Mouse (Mus musculus) left cerebral cortex, postnatal 25 days (tissue): ENCODE results near the gene Cmtr1. TPM values are rescaled to one million over a fixed set of nuclear protein-coding genes. Genes with fewer than 3 reads are reported as not detected.
"Not testable (repeated sequence)": the region's sequence is repeated elsewhere in the genome, so short reads cannot be mapped to it uniquely, and the experiment has no call there.

Experiments
- DNase-seq, 2 experiments: peaks; one replicate each; pipeline ENCODE4 v3.0.0; 2022; ENCODE audit warnings: low spot score in 2 of 2, mixed read lengths in 1 of 2
- intact Hi-C: fragments of 180-260 bp; cut with DNase I; formaldehyde crosslinking; loops from one replicate; pipeline ENCODE4 v1.15.1; 2025
- total RNA-seq, 2 experiments: library from RNA; stranded (reverse); gene quantifications; 2 replicates each; pipeline ENCODE4 v1.2.3; 2021

Cmtr1 gene
- total RNA-seq: 100 to 1,000 TPM in 1 of 2 experiments, 10 to 100 TPM in 1; 96.9 to 118 TPM

DNA sequence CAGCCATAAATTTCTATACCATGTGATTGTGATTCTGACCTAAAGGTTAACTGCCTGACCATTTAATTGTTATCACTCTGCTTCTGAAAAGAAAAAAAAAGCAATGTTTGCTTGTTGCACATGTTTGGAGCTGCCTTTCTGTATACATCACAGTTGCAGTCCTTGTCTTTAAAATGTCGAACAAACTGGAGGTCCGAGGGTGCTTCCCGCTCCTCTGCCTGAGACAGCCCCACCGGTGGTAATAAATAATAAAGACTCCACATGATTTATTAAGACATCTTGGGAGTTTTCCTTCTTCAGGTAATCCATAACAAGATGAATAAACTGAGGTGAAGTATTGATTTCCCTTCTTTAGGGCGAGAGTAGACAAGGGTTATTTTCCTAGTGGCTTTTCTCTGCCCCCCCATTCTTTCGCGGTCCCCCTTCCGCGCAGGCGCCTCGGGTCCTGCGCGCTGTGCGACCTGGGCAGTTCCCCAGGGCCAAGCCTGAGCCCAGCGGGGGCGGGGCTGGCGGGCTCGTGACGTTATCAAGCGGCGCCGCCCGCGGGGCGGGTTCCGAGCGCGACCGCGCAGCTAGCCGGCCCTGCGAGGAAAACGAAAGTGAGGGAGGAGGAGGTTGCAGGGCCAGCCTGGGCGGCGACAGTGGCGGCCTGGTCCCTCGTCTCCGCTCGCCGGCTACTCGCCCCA is at the start of gene Cmtr1:
TSS of gene Cmtr1 (plus strand) at position 520 of the 686 bp plus-strand sequence.
- intact Hi-C loops: no loop called here
- peak; percentile 95 to 96 for DNase-seq

DNA sequence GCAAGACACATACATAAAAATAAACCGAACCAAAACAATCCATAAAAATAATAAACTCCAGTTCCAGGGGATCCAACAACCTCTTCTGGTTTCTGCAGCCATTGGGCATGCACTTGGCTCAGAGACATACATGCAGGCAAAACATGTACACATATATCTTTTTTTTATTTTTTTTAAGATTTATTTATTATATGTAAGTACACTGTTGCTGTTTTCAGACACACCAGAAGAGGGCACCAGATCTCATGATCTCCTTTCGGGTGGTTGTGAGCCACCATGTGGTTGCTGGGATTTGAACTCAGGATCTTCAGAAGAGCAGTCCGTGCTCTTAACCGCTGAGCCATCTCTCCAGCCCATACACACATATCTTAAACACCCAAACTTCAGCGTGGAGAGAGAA is 46.9 kb upstream of the Cmtr1 start:
- intact Hi-C loops, DNase-seq: not testable (repeated sequence)

DNA sequence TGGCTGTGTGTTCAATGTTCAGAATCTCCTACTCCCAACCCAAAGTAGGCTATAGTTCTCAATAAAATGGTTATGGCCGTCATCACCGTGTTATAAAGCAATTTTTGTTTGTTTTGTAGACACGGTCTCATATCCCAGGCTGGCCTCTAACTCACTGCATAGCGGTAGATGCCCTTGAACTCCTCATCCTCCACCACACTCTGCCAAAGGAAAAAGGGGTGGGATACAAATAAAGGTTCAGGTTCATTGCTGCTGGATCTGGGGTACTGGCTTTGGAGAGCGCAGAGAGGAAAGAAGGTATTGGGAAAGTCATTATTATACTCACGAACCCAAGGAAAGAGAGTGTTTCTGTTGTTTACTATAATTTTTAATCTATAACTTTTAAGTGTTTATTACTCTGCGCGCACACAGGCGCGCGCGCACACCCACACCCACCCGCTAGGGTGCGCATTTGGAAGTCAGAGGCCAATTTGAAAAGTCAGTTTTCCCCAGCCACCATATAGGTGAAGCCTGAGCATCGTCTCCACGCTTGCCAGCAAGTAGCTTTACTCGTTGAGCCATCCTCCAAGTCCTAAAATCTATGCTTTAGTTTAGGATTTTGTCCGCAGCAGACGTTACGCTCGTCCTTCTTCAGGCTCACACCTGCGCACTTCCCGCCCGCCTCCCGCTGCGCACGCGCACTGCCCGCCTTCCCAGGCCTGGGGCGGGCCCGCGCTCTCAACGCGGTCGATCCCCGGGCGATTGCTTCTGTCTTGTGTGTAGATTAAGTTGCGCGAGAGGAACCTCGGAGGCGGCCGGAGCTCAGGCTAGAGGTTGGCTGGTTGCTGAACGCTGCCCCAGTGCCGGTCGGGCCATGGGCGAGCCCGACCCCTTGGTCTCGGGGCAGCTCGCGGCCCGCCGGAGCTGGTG is 46.0 kb upstream of the Cmtr1 start, which contains the start of the genes Rnf8 and Gm28043:
TSS of gene Rnf8 (plus strand) at position 676 of the 909 bp plus-strand sequence.
TSS of gene Gm28043 (plus strand) at position 762 of the 909 bp plus-strand sequence.
- intact Hi-C loops: no loop called here
- peak; percentile 95 to 96 for DNase-seq

DNA sequence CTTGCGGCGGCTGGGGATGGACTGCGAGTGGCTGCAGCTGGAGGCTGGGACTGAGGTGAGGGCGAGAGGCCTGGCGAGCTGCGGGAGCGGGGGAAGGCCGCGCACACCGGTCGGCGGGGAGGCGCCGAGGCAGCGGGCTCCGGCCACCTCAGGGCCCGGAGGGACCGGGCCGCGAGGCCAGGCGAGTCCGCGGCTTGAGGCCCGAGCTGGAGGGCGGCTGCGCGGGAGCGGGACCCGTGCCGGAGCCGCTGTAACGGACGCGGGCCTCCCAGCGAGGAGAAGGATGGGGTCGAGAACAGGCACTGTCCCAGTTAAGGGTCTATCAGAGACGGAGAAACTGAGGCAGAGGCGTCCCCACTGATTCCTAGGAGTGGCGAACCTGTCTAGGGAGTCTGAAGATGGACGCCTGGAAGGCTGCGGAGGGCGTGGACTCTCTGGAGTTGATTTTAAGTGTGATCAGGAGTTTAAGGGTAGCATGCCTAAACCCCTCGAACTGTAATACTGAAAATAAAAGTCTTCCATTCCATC is 45.3 kb upstream of the Cmtr1 start:
- intact Hi-C loops: no loop called here
- DNase-seq: no peak

DNA sequence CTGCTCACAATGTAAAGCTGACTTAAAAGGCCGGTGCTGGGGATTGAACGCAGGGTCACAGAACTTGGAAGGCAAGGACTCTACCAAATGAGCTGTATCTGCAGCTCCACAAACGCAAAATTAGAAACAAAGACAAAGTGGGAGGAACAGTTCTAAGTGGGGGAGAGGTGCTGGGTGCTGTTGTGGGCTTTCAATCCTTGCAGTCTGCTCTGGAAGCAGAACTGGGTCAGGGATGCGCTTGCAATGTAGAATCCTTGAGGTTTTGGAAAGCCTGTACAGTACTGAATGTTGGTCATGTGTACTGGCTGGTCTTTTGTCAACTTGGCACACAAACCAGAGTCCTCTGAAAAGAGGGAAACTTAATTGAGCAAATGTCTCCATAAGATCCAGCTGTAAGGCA is 44.8 kb upstream of the Cmtr1 start:
- DNase-seq: peak in 1 of 2 experiments; percentile 69
- intact Hi-C loops: no loop called here

DNA sequence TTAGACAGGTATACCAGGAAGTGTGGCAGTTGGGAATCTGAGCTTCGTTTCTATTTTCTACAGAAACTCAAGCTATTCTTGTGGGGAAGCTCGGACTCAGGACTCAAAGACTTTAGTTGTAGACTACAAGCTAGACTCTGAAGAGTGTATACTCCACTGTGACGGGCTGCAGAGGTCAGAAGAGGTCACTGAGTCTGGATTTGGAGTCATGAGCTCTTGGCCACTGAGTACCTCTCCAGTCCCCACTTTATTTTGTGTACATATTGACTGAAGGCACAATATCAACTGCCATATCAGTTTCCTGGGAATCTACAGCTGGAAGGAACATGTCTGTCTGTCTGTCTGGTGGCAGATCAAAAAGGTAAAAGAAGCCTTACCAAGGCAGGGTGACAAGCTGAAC is 41.2 kb upstream of the Cmtr1 start:
- intact Hi-C loops: no loop called here

DNA sequence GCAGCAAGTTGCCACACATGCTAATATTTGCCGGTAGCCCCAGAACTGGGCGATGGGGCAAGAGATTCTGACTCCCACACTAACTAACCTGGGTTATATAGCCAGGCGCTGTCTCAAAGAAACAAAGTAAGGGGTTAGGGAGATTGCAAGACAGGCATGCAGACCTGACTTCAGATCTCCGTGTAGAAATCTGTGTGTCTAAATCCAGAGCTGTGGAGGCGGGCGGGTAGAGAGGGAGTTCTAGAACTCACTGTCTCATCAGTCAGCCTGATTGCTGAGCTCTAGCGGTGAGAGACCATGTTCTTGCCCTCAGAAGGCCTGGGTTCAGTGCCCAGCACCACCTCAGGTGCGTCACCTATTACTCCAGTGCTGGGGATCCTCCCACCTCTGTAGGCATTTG is 36.9 kb upstream of the Cmtr1 start:
- DNase-seq: peak in 1 of 2 experiments; percentile 64
- intact Hi-C loops: no loop called here

More for the DNA sequence above, 41.2 kb upstream of the Cmtr1 start:
- no peak for DNase-seq

DNA sequence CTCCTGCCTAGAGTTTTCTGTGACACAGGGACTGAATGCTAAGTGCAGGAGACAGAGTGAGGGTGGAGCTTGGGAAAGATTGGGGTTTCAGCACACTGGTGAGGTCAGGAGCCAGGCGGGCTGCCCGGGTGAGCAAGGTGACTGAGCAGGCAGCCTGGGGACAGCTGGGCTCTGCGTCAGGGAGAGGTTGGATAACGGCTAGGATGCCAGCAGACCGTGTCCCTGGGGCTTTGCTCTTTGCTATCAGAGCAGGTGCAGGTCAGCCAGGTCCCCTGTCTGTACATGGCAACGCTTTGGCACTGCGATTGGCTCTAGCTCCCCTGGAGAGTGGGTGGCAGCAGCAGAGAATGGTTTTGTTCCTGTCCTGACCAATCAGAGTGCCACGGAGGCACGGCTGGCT is 33.1 kb upstream of the Cmtr1 start:
- DNase-seq: no peak
- intact Hi-C loops: no loop called here

DNA sequence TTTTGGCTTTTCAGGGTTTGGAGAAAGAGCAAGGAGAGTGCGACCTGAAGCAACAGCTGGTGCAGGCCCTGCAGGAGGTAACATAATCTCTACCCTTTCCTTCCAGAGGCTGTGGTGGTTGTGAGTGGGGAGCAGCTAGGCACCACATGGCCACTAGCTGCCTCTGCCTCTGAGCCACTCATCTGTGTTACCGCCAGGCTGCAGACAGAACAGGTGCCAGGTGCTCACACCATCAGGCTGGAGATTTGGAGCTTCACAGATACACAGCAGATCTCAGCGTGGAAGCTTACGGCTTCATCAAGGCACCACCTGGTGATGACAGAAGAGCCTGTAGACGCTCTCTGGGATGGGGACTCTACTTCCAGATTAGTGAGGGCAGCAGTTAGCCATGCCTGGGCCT is 31.4 kb upstream of the Cmtr1 start:
- DNase-seq: no peak
- intact Hi-C loops: no loop called here

DNA sequence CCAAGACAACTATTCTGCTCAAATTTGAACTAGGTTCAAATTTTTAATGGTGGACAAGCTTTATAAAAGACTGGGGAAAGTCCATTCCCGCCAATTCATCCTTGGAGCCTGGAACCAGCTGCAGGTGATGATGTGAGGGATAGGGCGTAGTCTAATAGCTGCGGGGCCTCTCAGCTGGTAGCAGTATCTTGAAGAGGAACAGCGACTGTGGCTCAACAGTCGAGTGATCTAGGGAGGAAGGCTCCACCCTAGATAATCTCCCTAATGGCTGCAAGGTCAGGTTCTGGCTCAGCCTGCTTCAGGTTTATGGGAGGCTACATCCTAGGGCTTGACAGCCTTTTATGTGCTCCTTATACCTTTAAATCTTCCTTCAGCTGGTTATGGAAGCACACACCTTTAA is 30.8 kb upstream of the Cmtr1 start:
- no peak for DNase-seq
- intact Hi-C loops: loop anchor here (10.0 kb wide), 1 partner anchor 255 kb away; no protein-coding TSS in a partner anchor

DNA sequence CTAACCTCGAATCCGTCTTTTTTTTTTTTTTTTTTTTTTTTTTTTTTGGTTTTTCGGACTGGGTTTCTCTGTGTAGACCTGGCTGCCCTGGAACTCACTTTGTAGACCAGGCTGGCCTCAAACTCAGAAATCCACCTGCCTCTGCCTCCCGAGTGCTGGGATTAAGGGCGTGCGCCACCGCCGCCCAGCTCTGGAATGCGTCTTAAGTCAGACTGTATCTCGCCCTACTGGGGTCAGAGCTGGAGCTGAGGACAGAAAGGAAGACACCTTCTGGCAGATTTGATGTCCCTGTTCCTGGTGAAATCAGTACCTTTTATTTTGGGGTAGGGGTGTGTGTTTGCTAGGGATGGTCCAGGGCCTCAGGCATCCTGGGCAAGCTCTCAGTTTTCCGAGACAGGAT is 28.1 kb upstream of the Cmtr1 start:
- intact Hi-C loops: loop anchor here (10.0 kb wide), 1 partner anchor 252 kb away; no protein-coding TSS in a partner anchor

DNA sequence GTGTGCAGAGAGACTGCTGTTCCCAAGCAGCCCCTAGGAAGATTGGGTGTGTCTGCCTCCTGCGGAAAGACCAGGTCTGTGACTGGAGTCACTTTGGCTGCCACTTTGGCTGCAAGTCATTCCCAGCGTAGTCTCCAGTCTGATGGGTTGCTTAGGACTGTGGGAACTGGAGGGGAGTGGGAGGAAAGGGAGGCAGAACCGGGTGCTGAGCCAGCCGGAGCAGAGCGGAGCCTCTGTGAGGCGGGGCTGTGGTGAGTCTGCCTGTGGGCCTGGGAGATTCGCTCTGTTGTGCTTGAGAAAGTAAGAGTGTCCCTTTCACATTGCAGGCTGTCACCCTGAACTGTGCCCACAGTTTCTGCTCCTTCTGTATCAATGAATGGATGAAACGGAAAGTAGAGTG is 24.9 kb upstream of the Cmtr1 start:
- intact Hi-C loops: loop anchor here (10.0 kb wide), 1 partner anchor 249 kb away; no protein-coding TSS in a partner anchor

More for the DNA sequence above, 28.1 kb upstream of the Cmtr1 start:
- no peak for DNase-seq

DNA sequence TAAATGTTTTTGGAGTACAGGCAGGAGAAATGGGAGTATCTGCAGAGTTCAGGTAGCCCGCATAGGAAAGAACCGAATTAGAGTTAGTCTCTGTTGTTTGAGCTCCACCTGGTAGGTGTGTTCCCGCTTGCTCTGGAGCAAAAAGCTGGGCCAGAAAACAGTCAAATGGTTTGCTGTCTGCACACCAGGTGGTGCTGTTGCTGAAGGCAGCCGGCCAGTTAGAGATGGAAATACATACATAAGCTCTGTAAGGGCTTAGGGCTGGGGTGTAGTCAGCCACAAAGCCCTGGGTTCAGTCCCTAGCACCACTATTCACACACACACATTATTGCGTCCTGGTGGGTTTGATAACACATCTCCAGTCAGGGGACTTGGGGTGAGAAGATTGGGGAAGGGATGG is 24.3 kb upstream of the Cmtr1 start:
- intact Hi-C loops: loop anchor here (10.0 kb wide), 1 partner anchor 249 kb away; no protein-coding TSS in a partner anchor
- peak in 1 of 2 experiments; percentile 43 for DNase-seq

More for the DNA sequence above, 24.9 kb upstream of the Cmtr1 start:
- DNase-seq: peak in 1 of 2 experiments; percentile 59

DNA sequence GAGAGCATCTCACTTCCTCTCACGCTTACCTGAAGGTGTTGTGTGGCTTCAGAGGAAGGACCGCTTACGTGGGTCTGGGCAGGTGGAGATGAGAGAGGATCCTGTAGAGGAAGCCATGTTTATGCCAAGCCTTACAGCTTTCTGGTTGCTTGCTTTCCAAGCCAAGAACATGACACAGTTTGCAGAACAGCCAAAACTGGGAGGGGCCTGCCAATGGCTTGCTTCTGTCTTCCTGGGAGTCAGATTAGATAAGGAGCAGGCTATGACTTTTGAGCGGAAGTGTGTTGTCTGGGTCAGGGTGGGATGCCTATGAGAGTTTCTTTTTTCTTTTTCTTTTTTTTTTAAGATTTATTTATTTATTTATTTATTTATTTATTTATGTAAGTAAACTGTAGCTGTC is 23.0 kb upstream of the Cmtr1 start:
- intact Hi-C loops: loop anchor here (10.0 kb wide), 1 partner anchor 247 kb away; no protein-coding TSS in a partner anchor
- DNase-seq: no peak

DNA sequence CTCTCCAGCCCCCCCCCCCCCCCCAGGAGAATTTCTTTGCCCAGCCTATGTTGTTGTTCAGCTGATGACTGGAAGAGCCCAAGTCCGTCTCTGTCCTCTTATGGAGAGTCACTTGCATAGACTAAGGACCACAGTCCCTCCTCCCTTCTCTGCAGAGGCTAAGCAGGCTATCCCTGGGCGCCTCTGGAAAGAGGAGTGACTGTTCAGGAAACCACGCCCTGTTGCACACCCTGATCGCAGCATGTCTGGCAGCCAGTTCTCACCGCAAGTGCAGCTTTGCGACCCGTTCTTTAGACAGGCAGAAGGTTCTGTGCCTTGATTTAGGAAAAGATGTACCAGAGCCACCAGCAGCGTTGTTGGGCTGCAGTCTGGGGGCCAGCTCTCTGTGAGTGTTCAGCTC is 22.5 kb upstream of the Cmtr1 start:
- intact Hi-C loops: loop anchor here (10.0 kb wide), 1 partner anchor 247 kb away; no protein-coding TSS in a partner anchor
- no peak for DNase-seq

DNA sequence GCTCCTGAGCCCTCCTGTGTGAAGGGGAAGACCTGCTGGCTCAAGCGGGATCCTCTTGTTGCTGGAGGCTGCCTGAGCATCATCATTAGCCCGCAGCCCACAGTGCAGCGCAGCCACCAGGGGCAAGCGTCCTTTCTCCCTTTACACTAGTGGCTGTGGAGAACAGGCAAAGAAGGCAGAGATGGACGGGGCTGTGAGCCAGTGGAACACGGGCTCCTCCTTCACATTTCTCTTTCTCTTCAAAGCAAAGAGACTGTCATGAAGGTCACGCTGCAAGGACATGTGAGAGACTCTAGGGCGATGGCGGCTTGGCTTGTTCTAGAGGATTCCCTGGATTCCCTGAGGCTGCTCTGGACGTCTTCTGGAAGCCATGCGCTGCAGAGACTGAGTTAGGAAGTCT is 19.4 kb upstream of the Cmtr1 start:
- intact Hi-C loops: no loop called here
- no peak for DNase-seq

DNA sequence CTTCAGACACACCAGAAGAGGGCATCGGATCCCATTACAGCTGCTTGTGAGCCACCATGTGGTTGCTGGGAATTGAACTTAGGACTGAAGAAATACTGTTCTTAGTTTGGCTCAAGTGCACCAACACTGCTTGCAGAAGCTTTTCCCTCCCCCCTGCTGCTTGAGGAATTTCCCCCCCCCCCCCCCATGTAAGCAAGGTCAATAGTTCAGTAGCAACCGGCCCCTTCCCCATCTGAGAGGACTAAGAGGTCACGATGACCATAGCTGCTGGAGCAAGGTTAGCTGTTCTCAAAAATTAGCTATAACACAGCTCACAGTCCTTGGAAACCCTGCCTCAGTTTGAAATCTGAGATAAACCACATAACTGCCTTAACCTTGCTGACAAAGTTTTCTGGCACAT is 18.2 kb upstream of the Cmtr1 start:
- no peak for DNase-seq

DNA sequence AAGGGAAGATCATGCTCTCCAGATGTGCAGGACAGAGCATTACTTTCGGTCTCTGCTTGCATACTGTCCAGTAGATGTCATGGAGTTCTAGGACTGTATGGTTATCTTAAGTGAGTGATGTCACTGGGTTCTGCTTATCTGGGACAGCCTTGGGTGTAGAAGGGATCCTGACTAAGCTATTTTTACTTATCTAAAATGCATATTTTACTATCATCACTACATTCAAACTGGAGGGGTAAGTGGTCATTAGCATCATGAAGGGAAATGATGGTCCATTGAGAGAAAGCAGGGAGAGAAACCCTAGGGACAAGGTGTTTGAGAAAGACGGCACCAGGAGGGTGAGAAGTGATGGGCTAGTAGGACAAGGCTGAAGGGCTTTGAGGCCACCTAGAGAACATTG is 2.1 kb upstream of the Cmtr1 start:
- intact Hi-C loops: no loop called here

More for the DNA sequence above, 18.2 kb upstream of the Cmtr1 start:
- intact Hi-C loops: no loop called here

DNA sequence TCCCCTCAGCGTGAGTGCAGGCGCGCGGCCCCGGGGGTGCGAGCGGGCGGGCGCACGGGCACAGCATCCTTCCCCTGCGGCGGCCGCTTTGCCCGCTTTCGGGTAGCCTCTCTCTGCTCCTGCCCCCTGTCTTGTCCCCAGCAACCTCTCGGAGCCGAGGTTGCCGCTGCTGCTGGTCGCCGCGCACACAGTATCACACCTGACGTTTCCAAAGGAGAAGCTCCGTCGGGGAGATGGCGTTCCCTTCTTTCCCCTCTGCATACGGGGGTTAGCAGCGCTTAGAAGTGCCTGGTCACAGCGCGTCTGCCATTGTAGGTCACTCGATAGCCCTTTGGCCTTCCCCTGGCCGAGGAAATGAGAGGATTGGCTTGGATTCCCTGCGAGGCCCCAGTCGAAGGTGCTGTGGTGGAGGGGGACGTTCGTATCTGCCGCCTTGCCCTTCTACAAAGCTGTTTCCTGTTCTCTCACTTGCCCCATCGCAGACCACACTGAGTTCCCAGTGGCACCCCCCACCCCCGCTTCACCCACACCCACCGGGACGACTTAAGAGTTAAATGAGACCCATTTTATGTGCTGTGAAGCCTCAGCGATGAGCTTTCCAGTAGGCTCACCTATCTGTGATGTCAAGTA is 482 bp downstream of the Cmtr1 start:
- intact Hi-C loops: no loop called here
- DNase-seq: peak in 1 of 2 experiments; percentile 22

More for the DNA sequence above, 2.1 kb upstream of the Cmtr1 start:
- no peak for DNase-seq
